Mouse (Mus musculus) adrenal gland, postnatal 36 days (tissue): Measurements from ENCODE around the gene Themis2. TPM values are rescaled to one million over a fixed set of nuclear protein-coding genes. Genes with fewer than 3 reads are reported as not detected.
"Not testable (repeated sequence)": the region's sequence is repeated elsewhere in the genome, so short reads cannot be mapped to it uniquely, and the experiment has no call there.

Experiments
- DNase-seq, 2 experiments: peaks; one replicate each; pipeline ENCODE4 v3.0.0; 2021; ENCODE audit warnings: mixed read lengths in 1 of 2
- total RNA-seq, 2 experiments: library from RNA; stranded (reverse); gene quantifications; 2 replicates each; pipeline ENCODE4 v1.2.3; 2021

Gene Themis2
- total RNA-seq, 2 experiments from 2014 or later = 1.3 to 1.7 TPM

GRCm38 (mm10) chr4:132799845-132800244 is 3.7 kb upstream of the Themis2 start:
- no peak for DNase-seq

- not testable (repeated sequence) for DNase-seq
Observed at GRCm38 (mm10) chr4:132798666-132799065, 2.5 kb upstream of the Themis2 start.

- no peak for DNase-seq
Observed at GRCm38 (mm10) chr4:132798028-132798427, 1.8 kb upstream of the Themis2 start.

DNA sequence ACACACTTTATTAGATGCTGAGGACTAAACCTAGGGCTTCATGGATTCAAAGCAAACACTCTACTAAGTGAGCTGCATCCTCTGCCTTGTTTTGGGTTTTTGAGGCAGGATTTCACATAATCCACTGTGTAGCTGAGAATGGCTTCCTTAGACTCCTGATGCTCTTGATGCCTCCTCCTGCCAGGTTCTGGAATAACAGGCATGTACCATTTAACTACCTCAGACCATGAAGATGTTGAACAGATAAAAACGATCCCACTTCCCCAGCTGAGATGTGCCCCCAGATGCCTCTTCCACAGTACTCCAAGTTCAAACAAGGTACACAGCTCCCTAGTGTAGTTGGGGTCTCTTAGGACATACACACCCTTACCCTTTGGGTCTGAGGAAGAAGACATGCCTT is 1.3 kb upstream of the Themis2 start:
- no peak for DNase-seq

DNA sequence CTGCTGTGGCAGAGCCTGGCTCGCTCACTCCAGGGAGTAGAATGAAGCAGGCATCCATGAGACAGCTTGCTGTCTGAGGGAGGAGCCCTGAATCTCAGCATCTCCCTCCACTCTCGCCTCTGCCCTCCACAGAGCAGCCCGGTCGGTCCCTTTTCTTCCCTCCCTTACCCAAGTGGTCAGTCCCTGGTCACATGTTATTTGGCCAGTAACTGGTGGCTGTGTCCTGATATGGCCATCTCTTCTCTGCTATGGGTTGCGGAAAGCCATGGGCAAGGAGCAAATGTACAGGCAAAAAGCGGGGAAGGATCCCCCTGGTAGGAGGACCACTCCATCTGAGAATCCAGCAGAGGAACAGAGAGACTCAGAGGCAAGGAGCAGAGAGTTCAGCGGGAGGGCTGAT is 1.0 kb downstream of the Themis2 start:
- DNase-seq = no peak

DNA sequence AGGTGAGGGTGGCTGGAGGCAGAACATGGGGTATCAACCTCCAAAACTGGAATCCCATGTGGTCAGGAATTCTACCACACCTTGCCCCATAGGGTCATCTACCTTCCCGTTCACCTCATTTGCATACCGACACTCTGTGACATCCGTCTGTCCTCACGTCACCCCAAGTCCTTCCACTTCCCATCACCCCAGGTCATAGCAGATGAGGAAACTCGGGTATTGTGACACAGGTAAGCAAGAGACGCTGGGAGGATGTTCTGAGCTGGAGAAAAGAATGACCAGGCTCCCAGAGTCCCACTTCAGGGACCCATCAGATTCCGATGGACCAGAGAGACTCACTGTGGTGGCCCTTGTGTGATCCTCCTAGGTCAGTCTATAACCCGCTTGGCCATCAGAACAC is 1.4 kb downstream of the Themis2 start:
- DNase-seq = no peak

GRCm38 (mm10) chr4:132794028-132794427 is 2.2 kb downstream of the Themis2 start:
- no peak for DNase-seq

- not testable (repeated sequence) for DNase-seq
Observed at GRCm38 (mm10) chr4:132793322-132794004, 2.7 kb downstream of the Themis2 start.

- DNase-seq = no peak
Observed at GRCm38 (mm10) chr4:132789731-132790130, 6.5 kb downstream of the Themis2 start.

DNA sequence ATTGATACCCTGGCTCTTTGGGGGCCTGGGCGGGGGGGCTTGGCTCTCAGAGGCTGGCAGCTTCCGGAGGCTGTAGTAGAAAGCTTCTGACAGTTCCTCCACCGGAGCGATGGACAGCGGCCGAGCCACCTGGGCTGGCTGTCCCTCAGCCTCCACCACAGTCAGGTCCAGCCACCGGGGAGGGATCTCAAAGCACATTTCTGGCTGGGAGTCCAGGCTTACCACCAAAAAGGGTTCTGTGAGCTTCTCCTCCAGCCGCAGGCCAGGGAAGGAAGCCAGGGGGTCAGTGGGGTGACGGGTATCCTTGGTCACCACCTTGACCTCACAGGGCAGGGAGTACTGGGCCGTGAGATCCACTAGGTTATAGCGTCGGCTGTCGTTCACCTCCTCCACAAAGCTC is 11.0 kb downstream of the Themis2 start:
- DNase-seq = no peak

DNA sequence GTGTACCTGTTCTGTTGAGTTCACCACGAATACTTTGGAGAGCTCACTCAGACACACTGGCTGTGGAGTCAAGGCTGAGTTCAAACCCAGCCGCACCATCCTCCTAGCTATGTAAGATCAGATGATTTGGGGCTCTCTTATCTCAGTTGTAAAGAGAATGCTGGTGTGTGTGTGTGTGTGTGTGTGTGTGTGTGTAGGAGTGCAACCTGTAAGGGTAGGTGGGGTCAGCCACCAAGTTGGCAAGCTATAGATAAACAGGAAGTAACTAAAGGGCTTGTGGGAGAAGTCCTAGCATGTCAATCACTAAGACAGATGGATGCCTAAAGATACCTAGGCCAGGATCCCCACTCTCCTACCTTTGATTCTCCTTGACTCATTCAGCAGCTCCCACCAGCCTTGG is 12.5 kb downstream of the Themis2 start:
- DNase-seq = no peak

DNA sequence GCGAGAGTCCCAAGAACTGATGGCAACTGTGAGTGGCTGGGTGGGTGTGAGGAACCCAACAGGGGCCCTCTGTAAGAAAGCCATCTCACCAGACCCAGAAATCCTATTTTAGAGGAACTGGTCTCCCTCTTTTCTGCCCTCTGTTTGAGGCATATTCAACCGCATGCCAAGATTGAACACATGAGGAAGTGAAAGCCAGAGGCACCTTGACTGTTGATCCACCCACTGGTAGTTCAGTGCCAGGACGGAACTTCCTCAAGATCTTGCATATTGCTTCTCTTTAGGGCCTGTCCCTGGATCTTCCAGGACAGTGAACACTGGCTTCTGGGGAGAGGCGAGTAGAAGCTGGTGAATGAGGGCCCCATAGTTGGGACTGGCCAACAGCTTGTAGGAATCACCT is 15.9 kb downstream of the Themis2 start:
- DNase-seq = no peak

- no peak for DNase-seq
Observed at GRCm38 (mm10) chr4:132778562-132779201, 17.5 kb downstream of the Themis2 start.

GRCm38 (mm10) chr4:132776764-132777163 is 19.4 kb downstream of the Themis2 start:
- DNase-seq = peak; percentile 78 to 81

GRCm38 (mm10) chr4:132774905-132775304 is 21.3 kb downstream of the Themis2 start:
- DNase-seq = no peak

DNA sequence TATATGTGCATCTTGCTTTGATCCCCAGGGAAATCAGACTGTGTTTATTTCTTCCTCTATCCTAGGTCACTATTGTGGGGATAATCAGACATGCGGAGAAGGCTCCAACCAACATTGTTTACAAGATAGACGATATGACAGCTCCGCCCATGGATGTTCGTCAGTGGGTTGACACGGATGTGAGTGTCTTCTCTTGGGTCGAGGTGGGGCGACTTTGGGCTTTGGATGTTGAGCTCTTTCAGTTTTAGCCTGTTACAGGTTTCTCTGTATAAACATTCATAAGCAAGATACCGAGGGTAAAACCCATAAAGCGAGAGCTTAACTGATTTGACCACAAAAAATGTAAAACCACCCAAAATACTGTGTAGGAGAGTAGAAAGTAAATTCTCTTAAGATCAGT is 24.4 kb downstream of the Themis2 start:
- no peak for DNase-seq

GRCm38 (mm10) chr4:132767914-132768876 is 28.0 kb downstream of the Themis2 start, which contains the start of gene Rpa2:
Gene Rpa2, plus strand, starts transcription at chr4:132768332.
- peak; percentile 96 to 97 for DNase-seq

DNA sequence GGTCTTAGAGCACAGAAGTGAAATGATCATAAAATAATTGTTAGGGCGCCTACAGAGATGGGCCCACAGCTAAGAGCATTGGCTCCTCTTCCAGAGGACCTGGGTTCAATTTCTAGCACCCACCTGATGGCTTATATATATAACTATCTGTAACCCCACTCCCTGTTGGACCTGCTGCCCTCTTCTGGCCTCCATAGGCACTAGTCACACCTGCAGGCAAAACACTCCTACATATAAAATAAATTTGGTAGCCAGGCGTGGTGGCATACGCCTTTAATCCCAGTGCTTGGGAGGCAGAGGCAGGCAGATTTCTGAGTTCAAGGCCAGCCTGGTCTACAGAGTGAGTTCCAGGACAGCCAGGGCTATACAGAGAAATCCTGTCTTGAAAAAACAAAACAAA is 33.1 kb downstream of the Themis2 start:
- DNase-seq = not testable (repeated sequence)

GRCm38 (mm10) chr4:132762602-132763001 is 33.6 kb downstream of the Themis2 start:
- DNase-seq = no peak

GRCm38 (mm10) chr4:132760296-132760695 is 35.9 kb downstream of the Themis2 start:
- DNase-seq = no peak

- no peak for DNase-seq
Observed at GRCm38 (mm10) chr4:132757633-132758351, 38.4 kb downstream of the Themis2 start.

- DNase-seq = peak; percentile 82 to 87
Observed at GRCm38 (mm10) chr4:132756974-132757373, 39.2 kb downstream of the Themis2 start, which contains the start of gene Smpdl3b. Gene Smpdl3b, minus strand, starts transcription at chr4:132757252.
